Mouse (Mus musculus) C2C12 (cell line): ENCODE results near the gene Rflna.

ENCODE experiments used
- CEBPB ChIP-seq: IDR thresholded peaks from one replicate; pipeline ENCODE4 v1.6.1; 2011; ENCODE audit warnings: low read depth, mild to moderate bottlenecking, control low read depth, moderate library complexity
- CTCF ChIP-seq: IDR thresholded peaks from one replicate; pipeline ENCODE4 v1.5.1; 2011; ENCODE audit not compliant: control insufficient read depth, insufficient read depth, insufficient read length
- MAX ChIP-seq: IDR thresholded peaks from one replicate; pipeline ENCODE4 v1.6.1; 2011; ENCODE audit warnings: mild to moderate bottlenecking, control low read depth
- MYOD1 ChIP-seq: IDR thresholded peaks from one replicate; pipeline ENCODE4 v1.6.1; 2011; ENCODE audit warnings: low read depth; ENCODE audit not compliant: control insufficient read depth, insufficient read length
- MYOG ChIP-seq: IDR thresholded peaks from one replicate; pipeline ENCODE4 v1.6.1; 2011; ENCODE audit not compliant: control insufficient read depth, insufficient read length; ENCODE audit errors: extremely low read depth
- USF1 ChIP-seq: IDR thresholded peaks from one replicate; pipeline ENCODE4 v1.6.1; 2011; ENCODE audit warnings: low read depth, mild to moderate bottlenecking, control low read depth, moderate library complexity

- no peak for TF ChIP-seq CEBPB
- no peak for TF ChIP-seq MAX
- no peak for TF ChIP-seq CTCF
- TF ChIP-seq MYOG, result no peak
- TF ChIP-seq MYOD1, result no peak
- no peak for TF ChIP-seq USF1
Observed at GRCm38 (mm10) chr5:124957491-124957890, 45.5 kb upstream of the Rflna start.
